Comparison of ENCODE assay signal across 17 mouse cellular contexts in the genomic region with DNA sequence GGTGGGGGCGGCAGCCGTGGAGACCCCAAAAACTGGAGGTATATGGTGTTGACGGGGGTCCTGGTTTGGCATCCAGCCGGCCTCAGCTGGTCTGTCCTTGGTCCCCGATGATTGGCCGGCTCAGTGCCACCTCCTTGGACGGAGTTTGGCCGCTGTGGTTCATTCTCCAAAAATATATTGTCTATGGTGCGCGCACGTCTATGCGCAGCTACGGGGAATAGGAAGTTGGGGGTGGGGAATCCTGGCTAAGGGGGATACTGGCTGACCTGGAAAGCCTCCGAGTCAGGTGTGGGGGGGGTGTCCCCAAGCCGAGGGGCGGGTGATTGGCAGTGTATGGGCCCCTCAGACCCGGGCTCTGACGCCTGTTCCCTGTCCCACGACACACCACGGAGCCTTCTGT. TPM values are rescaled to one million over a fixed set of nuclear protein-coding genes. Genes with fewer than 3 reads are reported as not detected.
DNase-seq lines count a peak whose midpoint lies in the region; ATAC-seq lines count a peak whose summit lies in the region.
"Had no signal": no experiment of that assay in that cellular context is flagged by ENCODE, and none has a peak within 500 bp of the region (broad histone marks: within the 10 kb centered on the region; RNA-seq: fewer than 3 reads in every experiment).

No protein-coding gene starts in this region.

- no peak for DNase-seq in heart, postnatal 14 days
- DNase-seq in left cerebral cortex, postnatal 36 days (ENCODE audit: low spot score in 2 of 2) = peak; percentile 5 to 15
- DNase-seq in left cerebral cortex, postnatal 4 days = no peak
- DNase-seq in testis, postnatal 10 days (ENCODE audit: low spot score) = peak; percentile 45
- no peak for DNase-seq in testis, postnatal 14 days (ENCODE audit: low spot score)
- DNase-seq: adrenal gland, adult 2 months; cerebellum, adult 11 months; liver, embryonic 13.5 days; thymus, postnatal 36 days had no signal

- no peak overlapping the region for H3K9ac ChIP-seq in heart, embryonic 12.5 days
- no peak overlapping the region for H3K9ac ChIP-seq in forebrain, embryonic 12.5 days
- H3K9ac ChIP-seq: embryonic facial prominence, embryonic 15.5 days; hindbrain, embryonic 13.5 days; intestine, embryonic 15.5 days; liver, embryonic 13.5 days; midbrain, embryonic 12.5 days had no signal

- H3K4me1 ChIP-seq in heart, embryonic 12.5 days (replicated peaks) = peaks cover 7% of the 10 kb centered on the region
- peaks cover 16% of the 10 kb centered on the region for H3K4me1 ChIP-seq in forebrain, embryonic 12.5 days

- 0 out of 2 replicates have a peak overlapping the region, but pooled peaks have one; percentile 11 for H3K4me3 ChIP-seq in heart, embryonic 12.5 days
- no peak overlapping the region for H3K4me3 ChIP-seq in forebrain, embryonic 12.5 days (replicated peaks)
- H3K4me3 ChIP-seq: embryonic facial prominence, embryonic 15.5 days; hindbrain, embryonic 13.5 days; intestine, embryonic 15.5 days; layer of hippocampus, adult 2 months; liver, embryonic 13.5 days; midbrain, embryonic 12.5 days had no signal

- no peaks in the 10 kb centered on the region for H3K9me3 ChIP-seq in heart, embryonic 12.5 days (replicated peaks)
- no peaks in the 10 kb centered on the region for H3K9me3 ChIP-seq in forebrain, embryonic 12.5 days
- H3K9me3 ChIP-seq: embryonic facial prominence, embryonic 15.5 days; G1E; hindbrain, embryonic 13.5 days; intestine, embryonic 15.5 days; liver, embryonic 13.5 days; midbrain, embryonic 12.5 days had no signal

- H3K27ac ChIP-seq in heart, embryonic 12.5 days (ENCODE audit: poor library complexity, severe bottlenecking) = no peak overlapping the region
- no peak overlapping the region for H3K27ac ChIP-seq in forebrain, embryonic 12.5 days
- H3K27ac ChIP-seq: embryonic facial prominence, embryonic 15.5 days; hindbrain, embryonic 13.5 days; intestine, embryonic 15.5 days; layer of hippocampus, adult 2 months; liver, embryonic 13.5 days; midbrain, embryonic 12.5 days had no signal

- H3K4me2 ChIP-seq in heart, embryonic 12.5 days = no peak overlapping the region; the same call in 1 of the 2 replicates
- H3K4me2 ChIP-seq in forebrain, embryonic 12.5 days = no peak overlapping the region
- H3K4me2 ChIP-seq: embryonic facial prominence, embryonic 15.5 days; hindbrain, embryonic 13.5 days; intestine, embryonic 15.5 days; liver, embryonic 13.5 days; midbrain, embryonic 12.5 days had no signal

- peaks cover 100% of the 10 kb centered on the region for H3K27me3 ChIP-seq in heart, embryonic 12.5 days (replicated peaks)
- peaks cover 97% of the 10 kb centered on the region for H3K27me3 ChIP-seq in forebrain, embryonic 12.5 days

- 25% methylated on average over 20 of the region's 20 CpGs for WGBS in heart, embryonic 12.5 days
- 35% methylated on average over 20 of the region's 20 CpGs for WGBS in forebrain, embryonic 12.5 days

- intact Hi-C loops in heart, postnatal 14 days (cut with DNase I) = no loop called here
- intact Hi-C loops in left cerebral cortex, postnatal 36 days (cut with DNase I) = no loop called here
- intact Hi-C loops in left cerebral cortex, postnatal 4 days (cut with DNase I) = loop anchor here (10.0 kb wide), 1 partner anchor 266 kb away; no protein-coding TSS in a partner anchor

- no peak for ATAC-seq in heart, embryonic 12.5 days (ENCODE audit: insufficient number of reproducible peaks, low FRiP score)
- no peak for ATAC-seq in forebrain, embryonic 12.5 days (ENCODE audit: low FRiP score)
- ATAC-seq: intestine, embryonic 15.5 days had no signal

- H3K36me3 ChIP-seq in heart, embryonic 12.5 days = no peaks in the 10 kb centered on the region
- H3K36me3 ChIP-seq in forebrain, embryonic 12.5 days (replicated peaks) = no peaks in the 10 kb centered on the region
- H3K36me3 ChIP-seq: embryonic facial prominence, embryonic 15.5 days; G1E; intestine, embryonic 15.5 days; liver, embryonic 13.5 days had no signal

RNA-seq across cellular contexts. Expression of a gene that starts 5.0 kb away (rescaled TPM):
- polyA plus RNA-seq in heart, embryonic 12.5 days (2016; fragmentation: Nextera tagmentation; extraction: Ambion mirVana) = 39.3 and 40.7 TPM in 2 replicates
- total RNA-seq in heart, postnatal 14 days (2021) = 100 to 1,000 TPM; 133 TPM
- total RNA-seq in left cerebral cortex, postnatal 36 days (2021) = 10 to 100 TPM; 87.9 to 96.9 TPM
- 10 to 100 TPM; 29.5 to 31.1 TPM for total RNA-seq in left cerebral cortex, postnatal 4 days (2021)
- 15.3 and 16.3 TPM in 2 replicates for polyA plus RNA-seq in forebrain, embryonic 12.5 days (2016; fragmentation: Nextera tagmentation; extraction: Ambion mirVana)

RNA-seq across cellular contexts. Expression of a gene that starts 22.0 kb away (rescaled TPM):
- 0.19 and 0.28 TPM in 2 replicates for polyA plus RNA-seq in heart, embryonic 12.5 days (2016; fragmentation: Nextera tagmentation; extraction: Ambion mirVana)
- under 1 TPM; 0.15 to 0.19 TPM for total RNA-seq in heart, postnatal 14 days (2021)
- 100 to 1,000 TPM; 256 to 303 TPM for total RNA-seq in left cerebral cortex, postnatal 36 days (2021)
- 100 to 1,000 TPM; 303 to 316 TPM for total RNA-seq in left cerebral cortex, postnatal 4 days (2021)
- polyA plus RNA-seq in forebrain, embryonic 12.5 days (2016; fragmentation: Nextera tagmentation; extraction: Ambion mirVana) = 37.1 and 42.4 TPM in 2 replicates

RNA-seq across cellular contexts. Expression of a gene that starts 35.7 kb away (rescaled TPM):
- polyA plus RNA-seq in heart, embryonic 12.5 days (2016; fragmentation: Nextera tagmentation; extraction: Ambion mirVana) = 54.9 and 60.2 TPM in 2 replicates
- total RNA-seq in heart, postnatal 14 days (2021) = 10 to 100 TPM; 55.4 to 62.0 TPM
- total RNA-seq in left cerebral cortex, postnatal 36 days (2021) = 10 to 100 TPM; 74.9 to 88.8 TPM
- 100 to 1,000 TPM; 104 to 105 TPM for total RNA-seq in left cerebral cortex, postnatal 4 days (2021)
- 65.8 and 66.6 TPM in 2 replicates for polyA plus RNA-seq in forebrain, embryonic 12.5 days (2016; fragmentation: Nextera tagmentation; extraction: Ambion mirVana)

RNA-seq across cellular contexts. Expression of a gene that starts 39.5 kb away (rescaled TPM):
- 0.42 and 0.52 TPM in 2 replicates for polyA plus RNA-seq in heart, embryonic 12.5 days (2016; fragmentation: Nextera tagmentation; extraction: Ambion mirVana)
- 1 to 10 TPM in 1 of 2 experiments, under 1 TPM in 1; 0.96 to 1.2 TPM for total RNA-seq in heart, postnatal 14 days (2021)
- under 1 TPM; 0.43 to 0.52 TPM for total RNA-seq in left cerebral cortex, postnatal 36 days (2021)
- total RNA-seq in left cerebral cortex, postnatal 4 days (2021) = under 1 TPM; 0.14 to 0.66 TPM
- 0.21 and 0.49 TPM in 2 replicates for polyA plus RNA-seq in forebrain, embryonic 12.5 days (2016; fragmentation: Nextera tagmentation; extraction: Ambion mirVana)

Comparison
In these comparisons a context has a peak if more than half of its experiments do, and no peak if none do; other contexts are left out.
1. DNase-seq: peak in left cerebral cortex, postnatal 36 days (2 of 2) and testis, postnatal 10 days (single experiment); none in heart, postnatal 14 days (0 of 2), left cerebral cortex, postnatal 4 days (single experiment) and testis, postnatal 14 days (single experiment).
2. RNA of a gene that starts 22.0 kb away (total RNA-seq): 303 to 316 TPM in left cerebral cortex, postnatal 4 days and 256 to 303 TPM in left cerebral cortex, postnatal 36 days; 0.15 to 0.19 TPM in heart, postnatal 14 days; every median in the first group is over 100 times any median in the second.